Mouse (Mus musculus): ENCODE measurements at regions not wholly inside any gene's neighbourhood (a gene's known extent, or its start where the extent isn't known, plus 50 kb on each side); places are given as distances from the start of the nearest gene placed in this dataset.
A peak's percentile ranks its signal among the peaks of the same experiment; 100 is the strongest.

DNA sequence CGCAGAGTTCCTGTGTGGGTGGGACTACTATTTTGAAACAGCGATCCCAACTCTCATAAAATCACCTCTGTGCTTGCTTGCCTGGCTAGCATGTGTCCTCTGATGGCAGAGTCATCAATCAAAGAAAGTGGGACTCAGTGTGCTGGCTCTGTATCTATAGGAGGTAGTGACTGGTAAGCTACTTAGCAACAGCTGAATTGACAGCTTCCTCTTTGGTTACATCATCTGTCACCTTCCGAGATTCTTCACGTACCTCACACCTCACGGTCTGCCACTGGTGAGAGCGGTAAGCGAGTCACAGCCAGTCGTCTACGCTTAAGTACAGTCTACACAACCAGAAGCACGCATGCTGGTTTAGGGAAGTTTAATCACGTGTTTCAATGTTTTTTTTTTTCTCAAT is 159.5 kb downstream of the Gm11077 start:
- H3K4me3 ChIP-seq (replicated peaks; ENCODE audit: low read length), result peak overlapping the region; percentile 10; the same call in 1 of the 2 replicates
- no peaks in the 10 kb centered on the region for H3K27me3 ChIP-seq (ENCODE audit: control insufficient read depth, insufficient read depth, low read length)
- H3K9me3 ChIP-seq (ENCODE audit: control insufficient read depth, low read length), result no peaks in the 10 kb centered on the region
- TF ChIP-seq POLR2A (IDR thresholded peaks at IDR 0.05; ENCODE audit: borderline replicate concordance, extremely low read depth, insufficient read depth, insufficient read length), result no peak
- DNase-seq (ENCODE audit: low spot score), result no peak
- no peak overlapping the region for H3K9ac ChIP-seq (ENCODE audit: low read depth, low read length, severe bottlenecking)
- no peak for ATAC-seq (ENCODE audit: low FRiP score, low read depth)
- H3K36me3 ChIP-seq (ENCODE audit: control insufficient read depth, insufficient read depth, low read length), result no peaks in the 10 kb centered on the region
- H3K4me1 ChIP-seq (ENCODE audit: control insufficient read depth, insufficient read depth, low read length), result no peaks in the 10 kb centered on the region; the same call in 1 of the 2 replicates
- peak overlapping the region; percentile 33 for H3K4me2 ChIP-seq (replicated peaks; ENCODE audit: low read depth, low read length, severe bottlenecking)
- WGBS, result 16% methylated on average over 11 of the region's 11 CpGs
- no peak overlapping the region for H3K27ac ChIP-seq (replicated peaks; ENCODE audit: low read depth, low read length)

DNA sequence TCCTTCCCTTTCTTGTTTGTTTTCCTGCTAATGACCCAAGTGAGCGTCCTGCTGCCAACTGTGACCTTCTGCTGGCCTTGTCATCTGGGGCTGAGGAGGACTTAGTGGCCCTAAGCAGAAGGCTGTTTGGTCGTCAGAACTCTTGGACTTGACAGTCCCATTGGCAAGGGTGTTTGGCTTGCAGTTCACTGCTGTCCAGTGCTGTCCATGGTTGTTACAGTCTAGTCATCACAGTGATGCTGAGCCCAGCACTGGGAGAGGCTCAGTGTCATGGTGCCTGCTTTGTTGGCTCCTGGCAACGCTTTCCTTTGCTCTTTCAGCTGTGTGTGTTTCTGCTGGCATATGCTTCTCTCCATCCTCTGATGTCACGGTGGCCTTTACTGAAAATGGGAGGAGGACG is 161.0 kb downstream of the Gm11077 start:
- WGBS, result 68% methylated on average over 5 of the region's 5 CpGs
- DNase-seq (ENCODE audit: low spot score), result no peak
- TF ChIP-seq POLR2A (IDR thresholded peaks at IDR 0.05; ENCODE audit: borderline replicate concordance, extremely low read depth, insufficient read depth, insufficient read length), result no peak

DNA sequence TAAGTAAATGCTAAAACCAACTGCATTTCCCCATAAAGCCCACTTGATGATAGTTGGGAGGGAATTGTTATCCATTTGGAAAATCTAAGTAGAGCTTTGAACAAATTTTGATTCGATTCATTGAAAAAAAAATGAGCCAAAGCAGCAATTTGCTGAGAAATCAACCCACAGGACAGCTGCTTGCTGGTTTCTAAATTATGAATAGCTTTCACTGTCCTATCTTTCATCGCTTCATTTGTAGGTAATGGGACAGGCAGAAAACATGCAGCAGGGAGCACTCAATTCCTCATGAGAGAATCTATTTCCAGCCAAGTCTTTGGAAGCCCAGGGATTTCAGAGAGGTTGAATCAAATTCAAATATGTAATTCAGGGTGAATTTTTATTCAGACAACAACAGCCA is 161.5 kb downstream of the Gm11077 start:
- no peak for ATAC-seq (ENCODE audit: low FRiP score, low read depth)
- H3K27ac ChIP-seq (replicated peaks; ENCODE audit: low read depth, low read length), result no peak overlapping the region
- no peaks in the 10 kb centered on the region for H3K27me3 ChIP-seq (ENCODE audit: control insufficient read depth, insufficient read depth, low read length)
- no peak for TF ChIP-seq POLR2A (IDR thresholded peaks at IDR 0.05; ENCODE audit: borderline replicate concordance, extremely low read depth, insufficient read depth, insufficient read length)
- H3K9me3 ChIP-seq (ENCODE audit: control insufficient read depth, low read length), result no peaks in the 10 kb centered on the region
- no peak for DNase-seq (ENCODE audit: low spot score)
- peaks cover 3% of the 10 kb centered on the region; the same call in 1 of the 2 replicates for H3K4me1 ChIP-seq (ENCODE audit: control insufficient read depth, insufficient read depth, low read length)
- H3K4me3 ChIP-seq (replicated peaks; ENCODE audit: low read length), result no peak overlapping the region
- no peak overlapping the region for H3K4me2 ChIP-seq (replicated peaks; ENCODE audit: low read depth, low read length, severe bottlenecking)
- H3K9ac ChIP-seq (ENCODE audit: low read depth, low read length, severe bottlenecking), result no peak overlapping the region
- WGBS, result 85% methylated on average over 2 of the region's 2 CpGs
- no peaks in the 10 kb centered on the region for H3K36me3 ChIP-seq (ENCODE audit: control insufficient read depth, insufficient read depth, low read length)

More for the DNA sequence above, 161.0 kb downstream of the Gm11077 start:
- Histone ChIP-seq H3K9ac (ENCODE audit: low read depth, low read length, severe bottlenecking) (no peak overlapping the region), H3K4me2 (replicated peaks; ENCODE audit: low read depth, low read length, severe bottlenecking) (no peak overlapping the region), H3K4me3 (replicated peaks; ENCODE audit: low read length) (no peak overlapping the region), H3K27ac (replicated peaks; ENCODE audit: low read depth, low read length) (no peak overlapping the region), H3K9me3 (ENCODE audit: control insufficient read depth, low read length) (no peaks in the 10 kb centered on the region), H3K4me1 (ENCODE audit: control insufficient read depth, insufficient read depth, low read length) (peaks cover 3% of the 10 kb centered on the region; the same call in 1 of the 2 replicates), H3K36me3 (ENCODE audit: control insufficient read depth, insufficient read depth, low read length) (no peaks in the 10 kb centered on the region), H3K27me3 (ENCODE audit: control insufficient read depth, insufficient read depth, low read length) (no peaks in the 10 kb centered on the region)
- ATAC-seq (ENCODE audit: low FRiP score, low read depth), result no peak

DNA sequence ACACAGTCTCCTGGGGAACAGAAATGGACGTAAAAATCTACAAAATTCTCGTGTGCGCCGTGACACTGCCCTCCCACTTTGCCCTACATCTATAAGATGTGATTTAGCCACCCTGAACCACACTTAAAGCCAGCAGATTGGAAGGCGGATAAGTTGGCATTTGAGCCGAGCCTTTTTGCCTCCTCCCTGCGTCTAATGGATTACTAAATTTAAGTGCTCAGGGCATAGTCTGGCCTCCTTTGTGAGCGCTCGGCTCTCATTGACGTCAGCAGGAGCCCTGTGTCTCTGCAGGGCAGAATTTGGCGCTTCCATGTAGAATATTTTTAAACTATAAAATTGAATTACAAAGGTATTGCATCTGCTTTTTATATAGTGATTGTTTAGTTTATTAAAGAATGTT is 165.4 kb downstream of the Gm11077 start:
- Histone ChIP-seq H3K4me3 (replicated peaks; ENCODE audit: low read length) (no peak overlapping the region), H3K4me2 (replicated peaks; ENCODE audit: low read depth, low read length, severe bottlenecking) (no peak overlapping the region), H3K36me3 (ENCODE audit: control insufficient read depth, insufficient read depth, low read length) (no peaks in the 10 kb centered on the region), H3K27me3 (ENCODE audit: control insufficient read depth, insufficient read depth, low read length) (no peaks in the 10 kb centered on the region), H3K9me3 (ENCODE audit: control insufficient read depth, low read length) (no peaks in the 10 kb centered on the region), H3K27ac (replicated peaks; ENCODE audit: low read depth, low read length) (no peak overlapping the region), H3K9ac (ENCODE audit: low read depth, low read length, severe bottlenecking) (no peak overlapping the region), H3K4me1 (ENCODE audit: control insufficient read depth, insufficient read depth, low read length) (0 out of 2 replicates have a peak, but pooled peaks cover 3% of the 10 kb centered on the region)
- peak; percentile 28 for DNase-seq (ENCODE audit: low spot score)
- 34% methylated on average over 11 of the region's 11 CpGs for WGBS
- TF ChIP-seq POLR2A (IDR thresholded peaks at IDR 0.05; ENCODE audit: borderline replicate concordance, extremely low read depth, insufficient read depth, insufficient read length), result no peak
- ATAC-seq (ENCODE audit: low FRiP score, low read depth), result no peak

DNA sequence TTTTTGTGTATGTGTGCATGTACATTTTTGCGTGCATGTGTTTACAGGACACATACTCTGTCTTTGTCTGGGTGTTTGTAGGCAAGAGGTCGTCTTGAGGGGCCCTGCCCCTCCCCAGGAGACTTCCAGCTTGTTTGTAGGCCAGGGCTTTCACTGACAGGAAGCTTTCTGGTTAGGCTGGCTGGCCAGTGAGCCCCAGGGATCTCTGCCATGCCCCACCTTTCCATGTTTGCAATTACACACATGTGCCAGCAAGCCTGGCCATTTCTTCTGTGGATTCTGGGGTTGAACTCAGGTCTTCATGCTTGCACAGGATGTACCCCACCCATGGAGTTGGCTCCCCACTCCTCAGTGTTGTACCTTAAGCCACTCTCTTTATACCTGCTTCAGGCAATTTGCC is 166.4 kb downstream of the Gm11077 start:
- 0 out of 2 replicates have a peak, but pooled peaks cover 3% of the 10 kb centered on the region for H3K4me1 ChIP-seq (ENCODE audit: control insufficient read depth, insufficient read depth, low read length)
- WGBS, result 56% methylated on average over 2 of the region's 2 CpGs
- H3K4me3 ChIP-seq (replicated peaks; ENCODE audit: low read length), result no peak overlapping the region
- no peak overlapping the region for H3K9ac ChIP-seq (ENCODE audit: low read depth, low read length, severe bottlenecking)
- no peak for DNase-seq (ENCODE audit: low spot score)
- H3K9me3 ChIP-seq (ENCODE audit: control insufficient read depth, low read length), result no peaks in the 10 kb centered on the region
- H3K27me3 ChIP-seq (ENCODE audit: control insufficient read depth, insufficient read depth, low read length), result no peaks in the 10 kb centered on the region
- no peak for ATAC-seq (ENCODE audit: low FRiP score, low read depth)
- no peak overlapping the region for H3K27ac ChIP-seq (replicated peaks; ENCODE audit: low read depth, low read length)
- no peak overlapping the region for H3K4me2 ChIP-seq (replicated peaks; ENCODE audit: low read depth, low read length, severe bottlenecking)
- no peak for TF ChIP-seq POLR2A (IDR thresholded peaks at IDR 0.05; ENCODE audit: borderline replicate concordance, extremely low read depth, insufficient read depth, insufficient read length)
- H3K36me3 ChIP-seq (ENCODE audit: control insufficient read depth, insufficient read depth, low read length), result no peaks in the 10 kb centered on the region

DNA sequence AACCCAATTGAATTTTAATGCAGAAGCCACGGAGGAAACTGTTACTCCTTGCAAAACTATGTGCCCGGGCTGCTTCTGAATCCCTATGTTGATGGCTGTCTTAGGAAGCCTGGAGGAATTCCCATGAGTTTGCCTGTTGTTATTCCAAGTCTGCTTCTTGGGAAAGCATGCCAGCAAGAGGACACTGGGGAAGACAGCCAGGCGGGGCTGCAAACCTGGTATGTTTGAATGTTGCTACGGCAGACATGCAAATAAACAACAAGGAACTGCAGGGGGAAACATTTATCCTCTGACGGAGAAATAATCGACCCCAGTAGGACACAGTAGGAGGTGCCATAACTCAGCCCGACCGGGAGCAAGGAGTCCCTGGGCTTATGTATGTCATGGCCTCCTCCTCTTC is 168.0 kb downstream of the Gm11077 start:
- 0 out of 2 replicates have a peak, but pooled peaks cover 3% of the 10 kb centered on the region for H3K4me1 ChIP-seq (ENCODE audit: control insufficient read depth, insufficient read depth, low read length)
- no peak for TF ChIP-seq POLR2A (IDR thresholded peaks at IDR 0.05; ENCODE audit: borderline replicate concordance, extremely low read depth, insufficient read depth, insufficient read length)
- H3K27ac ChIP-seq (replicated peaks; ENCODE audit: low read depth, low read length), result no peak overlapping the region
- ATAC-seq (ENCODE audit: low FRiP score, low read depth), result no peak
- no peaks in the 10 kb centered on the region for H3K9me3 ChIP-seq (ENCODE audit: control insufficient read depth, low read length)
- WGBS, result 21% methylated on average over 8 of the region's 8 CpGs
- no peak overlapping the region for H3K4me3 ChIP-seq (replicated peaks; ENCODE audit: low read length)
- H3K27me3 ChIP-seq (ENCODE audit: control insufficient read depth, insufficient read depth, low read length), result no peaks in the 10 kb centered on the region
- no peak overlapping the region for H3K9ac ChIP-seq (ENCODE audit: low read depth, low read length, severe bottlenecking)
- H3K36me3 ChIP-seq (ENCODE audit: control insufficient read depth, insufficient read depth, low read length), result no peaks in the 10 kb centered on the region
- no peak overlapping the region for H3K4me2 ChIP-seq (replicated peaks; ENCODE audit: low read depth, low read length, severe bottlenecking)
- no peak for DNase-seq (ENCODE audit: low spot score)
